Mouse (Mus musculus): Measurements from ENCODE around the gene Tcl1. TPM values are rescaled to one million over a fixed set of nuclear protein-coding genes. Genes with fewer than 3 reads are reported as not detected.

Tcl1 gene
- polyA plus RNA-seq, 2 experiments, result not detected

- ATAC-seq (ENCODE audit: insufficient read depth) (no peak), DNase-seq (ENCODE audit: low read depth in 3 of 3, low spot score in 3 of 3) (no peak)
- Histone ChIP-seq H3K4me3 (ENCODE audit: insufficient read depth in 1 of 2, low read depth in 2 of 2, low read length in 2 of 2) (no peak overlapping the region), H3K4me1 (replicated peaks; ENCODE audit: control insufficient read depth in 2 of 2, insufficient read depth in 2 of 2, low read length in 1 of 2) (no peaks in the 10 kb centered on the region), H3K9me3 (ENCODE audit: control insufficient read depth, low read length) (no peaks in the 10 kb centered on the region), H3K27me3 (ENCODE audit: control insufficient read depth, insufficient read depth, low read length) (no peaks in the 10 kb centered on the region), H3K4me2 (ENCODE audit: low read depth) (no peak overlapping the region), H3K27ac (no peak overlapping the region), H3K36me3 (replicated peaks; ENCODE audit: control insufficient read depth, insufficient read depth, low read depth) (no peaks in the 10 kb centered on the region), H3K9ac (replicated peaks) (no peak overlapping the region)
- TF ChIP-seq CTCF (IDR thresholded peaks at IDR 0.05; ENCODE audit: low read depth), result no peak
- TF ChIP-seq EP300 (IDR thresholded peaks at IDR 0.05; ENCODE audit: low read depth), result no peak
- 65% methylated on average over 11 of the region's 11 CpGs for WGBS (ENCODE audit: insufficient replicate concordance)
Observed at GRCm38 (mm10) chr12:105234362-105234761, 11.8 kb upstream of the Tcl1 start.

GRCm38 (mm10) chr12:105224621-105225320, 2.2 kb upstream of the Tcl1 start:
- H3K9me3 ChIP-seq (ENCODE audit: control insufficient read depth, low read length), result no peaks in the 10 kb centered on the region
- ATAC-seq (ENCODE audit: insufficient read depth) (no peak), DNase-seq (ENCODE audit: low read depth in 3 of 3, low spot score in 3 of 3) (no peak)
- no peaks in the 10 kb centered on the region for H3K27me3 ChIP-seq (ENCODE audit: control insufficient read depth, insufficient read depth, low read length)
- no peaks in the 10 kb centered on the region for H3K36me3 ChIP-seq (replicated peaks; ENCODE audit: control insufficient read depth, insufficient read depth, low read depth)
- H3K9ac ChIP-seq (replicated peaks), result no peak overlapping the region
- no peak overlapping the region for H3K4me3 ChIP-seq (ENCODE audit: insufficient read depth in 1 of 2, low read depth in 2 of 2, low read length in 2 of 2)
- H3K4me1 ChIP-seq (replicated peaks; ENCODE audit: control insufficient read depth in 2 of 2, insufficient read depth in 2 of 2, low read length in 1 of 2), result no peaks in the 10 kb centered on the region
- H3K27ac ChIP-seq, result no peak overlapping the region
- H3K4me2 ChIP-seq (ENCODE audit: low read depth), result no peak overlapping the region
- WGBS (ENCODE audit: insufficient replicate concordance), result 49% methylated on average over 16 of the region's 16 CpGs
- TF ChIP-seq EP300 (IDR thresholded peaks at IDR 0.05; ENCODE audit: low read depth), result no peak
- TF ChIP-seq CTCF (IDR thresholded peaks at IDR 0.05; ENCODE audit: low read depth), result no peak

- no peaks in the 10 kb centered on the region for H3K9me3 ChIP-seq (ENCODE audit: control insufficient read depth, low read length)
- no peak for DNase-seq (ENCODE audit: low read depth in 3 of 3, low spot score in 3 of 3)
- no peaks in the 10 kb centered on the region for H3K36me3 ChIP-seq (replicated peaks; ENCODE audit: control insufficient read depth, insufficient read depth, low read depth)
- no peak overlapping the region for H3K4me3 ChIP-seq (ENCODE audit: insufficient read depth in 1 of 2, low read depth in 2 of 2, low read length in 2 of 2)
- H3K27ac ChIP-seq, result no peak overlapping the region
- no peak for TF ChIP-seq CTCF (IDR thresholded peaks at IDR 0.05; ENCODE audit: low read depth)
- TF ChIP-seq EP300 (IDR thresholded peaks at IDR 0.05; ENCODE audit: low read depth), result no peak
- H3K27me3 ChIP-seq (ENCODE audit: control insufficient read depth, insufficient read depth, low read length), result no peaks in the 10 kb centered on the region
- no peak for ATAC-seq (ENCODE audit: insufficient read depth)
- H3K4me1 ChIP-seq (replicated peaks; ENCODE audit: control insufficient read depth in 2 of 2, insufficient read depth in 2 of 2, low read length in 1 of 2), result no peaks in the 10 kb centered on the region
- 59% methylated on average over 7 of the region's 7 CpGs for WGBS (ENCODE audit: insufficient replicate concordance)
- no peak overlapping the region for H3K4me2 ChIP-seq (ENCODE audit: low read depth)
- no peak overlapping the region for H3K9ac ChIP-seq (replicated peaks)
Observed at GRCm38 (mm10) chr12:105217101-105217760, 5.4 kb downstream of the Tcl1 start.

- no peak for TF ChIP-seq CTCF (IDR thresholded peaks at IDR 0.05; ENCODE audit: low read depth)
- no peak for TF ChIP-seq EP300 (IDR thresholded peaks at IDR 0.05; ENCODE audit: low read depth)
- WGBS (ENCODE audit: insufficient replicate concordance), result 69% methylated on average over 7 of the region's 7 CpGs
- Histone ChIP-seq H3K9ac (replicated peaks) (no peak overlapping the region), H3K4me2 (ENCODE audit: low read depth) (no peak overlapping the region), H3K36me3 (replicated peaks; ENCODE audit: control insufficient read depth, insufficient read depth, low read depth) (no peaks in the 10 kb centered on the region), H3K27ac (no peak overlapping the region), H3K27me3 (ENCODE audit: control insufficient read depth, insufficient read depth, low read length) (no peaks in the 10 kb centered on the region), H3K9me3 (ENCODE audit: control insufficient read depth, low read length) (no peaks in the 10 kb centered on the region), H3K4me3 (ENCODE audit: insufficient read depth in 1 of 2, low read depth in 2 of 2, low read length in 2 of 2) (no peak overlapping the region), H3K4me1 (replicated peaks; ENCODE audit: control insufficient read depth in 2 of 2, insufficient read depth in 2 of 2, low read length in 1 of 2) (no peaks in the 10 kb centered on the region)
- no peak for DNase-seq (ENCODE audit: low read depth in 3 of 3, low spot score in 3 of 3)
- ATAC-seq (ENCODE audit: insufficient read depth), result no peak
Observed at GRCm38 (mm10) chr12:105209231-105209630, 13.4 kb downstream of the Tcl1 start.

- Histone ChIP-seq H3K4me2 (ENCODE audit: low read depth) (no peak overlapping the region), H3K27me3 (ENCODE audit: control insufficient read depth, insufficient read depth, low read length) (no peaks in the 10 kb centered on the region), H3K9ac (replicated peaks) (no peak overlapping the region), H3K4me3 (ENCODE audit: insufficient read depth in 1 of 2, low read depth in 2 of 2, low read length in 2 of 2) (no peak overlapping the region), H3K4me1 (replicated peaks; ENCODE audit: control insufficient read depth in 2 of 2, insufficient read depth in 2 of 2, low read length in 1 of 2) (no peaks in the 10 kb centered on the region), H3K36me3 (replicated peaks; ENCODE audit: control insufficient read depth, insufficient read depth, low read depth) (no peaks in the 10 kb centered on the region), H3K27ac (no peak overlapping the region), H3K9me3 (ENCODE audit: control insufficient read depth, low read length) (no peaks in the 10 kb centered on the region)
- ATAC-seq (ENCODE audit: insufficient read depth) (no peak), DNase-seq (ENCODE audit: low read depth in 3 of 3, low spot score in 3 of 3) (no peak)
- 69% methylated on average over 1 of the region's 1 CpGs for WGBS (ENCODE audit: insufficient replicate concordance)
- TF ChIP-seq CTCF (IDR thresholded peaks at IDR 0.05; ENCODE audit: low read depth), result no peak
- TF ChIP-seq EP300 (IDR thresholded peaks at IDR 0.05; ENCODE audit: low read depth), result no peak
Observed at GRCm38 (mm10) chr12:105208441-105208840, 14.2 kb downstream of the Tcl1 start.

Measured in liver, embryonic 14.5 days (tissue).